Mouse (Mus musculus): ENCODE measurements at regions not wholly inside any gene's neighbourhood (a gene's known extent, or its start where the extent isn't known, plus 50 kb on each side); places are given as distances from the start of the nearest gene placed in this dataset.

DNA sequence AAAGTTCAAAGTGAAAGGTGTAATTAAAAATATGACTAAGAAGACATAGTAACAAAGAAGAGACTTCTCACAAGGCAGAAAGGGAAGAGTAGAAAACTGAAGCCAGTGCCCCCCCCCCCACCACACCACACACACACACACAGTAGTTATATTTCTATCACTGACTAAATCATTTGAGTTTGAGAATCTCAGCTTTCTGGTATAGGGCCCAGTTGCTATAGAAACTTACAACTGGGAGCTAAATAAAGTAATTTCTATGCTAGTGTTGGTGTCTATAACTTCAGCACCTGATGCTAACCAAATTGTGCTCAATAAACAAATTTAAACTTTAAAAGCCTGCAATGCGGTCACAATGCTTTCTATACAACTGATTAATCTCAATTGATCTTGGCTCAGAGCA, 153.4 kb upstream of the Speer2 start:
- no peaks in the 10 kb centered on the region for H3K36me3 ChIP-seq (replicated peaks in 1 of 2; ENCODE audit: control insufficient read depth in 1 of 2, insufficient read depth in 1 of 2, low read length in 1 of 2)
- no peaks in the 10 kb centered on the region for H3K27me3 ChIP-seq (replicated peaks)
- H3K9ac ChIP-seq (ENCODE audit: insufficient read depth, low read depth): no peak overlapping the region
- no peak overlapping the region for H3K4me3 ChIP-seq (replicated peaks in 1 of 3; ENCODE audit: low read depth in 2 of 3, low read length in 2 of 3, poor library complexity in 1 of 3)
- in situ Hi-C loops (cut with MboI; ENCODE audit: low pct_ligation_motif_present, low pct_unique_long_range_greater_than_20kb, low sequenced_read_pairs) (no loop called here), dilution Hi-C loops (cut with MboI; ENCODE audit: extremely low pct_ligation_motif_present, extremely low pct_unique_long_range_greater_than_20kb, low sequenced_read_pairs) (no loop called here)
- no peak overlapping the region for H3K27ac ChIP-seq (ENCODE audit: insufficient read depth, low read depth)
- H3K4me2 ChIP-seq (ENCODE audit: insufficient read depth, low read depth, poor library complexity, severe bottlenecking): no peak overlapping the region
- DNase-seq (ENCODE audit: extremely low read depth): no peak
- H3K4me1 ChIP-seq (ENCODE audit: control insufficient read depth in 1 of 2, insufficient read depth in 2 of 2): no peaks in the 10 kb centered on the region
- no peak for TF ChIP-seq UBTF (IDR thresholded peaks at IDR 0.05; ENCODE audit: low read depth, low read length)
- no peak for TF ChIP-seq E2F4 (IDR thresholded peaks at IDR 0.05; ENCODE audit: insufficient replicate concordance, low read depth, low read length)
- TF ChIP-seq MAFK (IDR thresholded peaks at IDR 0.05; ENCODE audit: insufficient replicate concordance, low read length): no peak
- TF ChIP-seq ELF1 (IDR thresholded peaks at IDR 0.05; ENCODE audit: low read depth, low read length): no peak
- TF ChIP-seq POLR2A (IDR thresholded peaks at IDR 0.05; ENCODE audit: low read depth, low read length): no peak
- no peak for TF ChIP-seq HCFC1 (IDR thresholded peaks at IDR 0.05; ENCODE audit: low read depth, low read length)
- TF ChIP-seq ZNF384 (IDR thresholded peaks at IDR 0.05; ENCODE audit: low read depth, low read length): no peak
- no peak for TF ChIP-seq ZMIZ1 (IDR thresholded peaks at IDR 0.05; ENCODE audit: low read depth, low read length)
- no peak for TF ChIP-seq JUN (IDR thresholded peaks at IDR 0.05; ENCODE audit: insufficient read depth, low read depth, low read length)
- no peak for TF ChIP-seq IRF4 (IDR thresholded peaks at IDR 0.05; ENCODE audit: low read depth, low read length)
- no peak for TF ChIP-seq MEF2A (IDR thresholded peaks at IDR 0.05; ENCODE audit: borderline replicate concordance, low read depth, low read length)
- TF ChIP-seq BHLHE40 (IDR thresholded peaks at IDR 0.05; ENCODE audit: low read depth, low read length): no peak
- TF ChIP-seq JUND (conservative IDR thresholded peaks at IDR 0.05; ENCODE audit: low read depth, low read length): no peak
- TF ChIP-seq POLR2AphosphoS2 (IDR thresholded peaks at IDR 0.05; ENCODE audit: low read depth, low read length): no peak
- no peak for TF ChIP-seq TCF12 (IDR thresholded peaks at IDR 0.05; ENCODE audit: low read depth, low read length)
- no peak for TF ChIP-seq PAX5 (IDR thresholded peaks at IDR 0.05; ENCODE audit: low read length)
- no peak for TF ChIP-seq TBP (conservative IDR thresholded peaks at IDR 0.05; ENCODE audit: low read depth, low read length)
- TF ChIP-seq USF2 (conservative IDR thresholded peaks at IDR 0.05; ENCODE audit: low read depth, low read length): no peak
- no peak for TF ChIP-seq CTCF (conservative IDR thresholded peaks at IDR 0.05 in 1 of 2, IDR thresholded peaks at IDR 0.05 in 1 of 2; ENCODE audit: low read depth in 2 of 2, low read length in 2 of 2)
- H3K79me2 ChIP-seq (replicated peaks; ENCODE audit: control insufficient read depth, extremely low read depth, insufficient read depth, poor library complexity, severe bottlenecking): no peaks in the 10 kb centered on the region
- peaks cover 32% of the 10 kb centered on the region for H3K9me3 ChIP-seq (replicated peaks; ENCODE audit: low read length)

DNA sequence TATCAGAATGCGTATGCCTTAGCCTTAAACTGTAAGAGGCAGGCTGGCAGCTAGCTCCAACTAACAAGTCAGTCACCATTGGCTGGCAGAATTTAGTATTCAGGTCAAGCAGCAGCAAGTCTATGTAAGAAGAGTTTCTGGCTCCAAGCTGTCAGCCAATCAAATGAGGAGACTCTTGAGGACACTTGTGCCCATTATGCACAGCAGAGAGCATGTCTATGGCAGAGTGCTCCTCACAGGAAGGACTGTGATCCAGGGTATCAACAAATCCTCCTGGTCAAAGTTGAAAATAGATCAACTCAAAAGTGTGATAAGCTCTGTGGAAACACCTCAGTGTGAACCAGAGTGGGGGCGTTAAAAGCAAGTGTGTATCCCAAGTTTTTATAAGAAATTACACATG, 156.0 kb upstream of the Speer2 start:
- Histone ChIP-seq H3K27ac (ENCODE audit: insufficient read depth, low read depth) (no peak overlapping the region), H3K36me3 (replicated peaks in 1 of 2; ENCODE audit: control insufficient read depth in 1 of 2, insufficient read depth in 1 of 2, low read length in 1 of 2) (no peaks in the 10 kb centered on the region), H3K27me3 (replicated peaks) (no peaks in the 10 kb centered on the region), H3K4me3 (replicated peaks in 1 of 3; ENCODE audit: low read depth in 2 of 3, low read length in 2 of 3, poor library complexity in 1 of 3) (no peak overlapping the region), H3K4me2 (ENCODE audit: insufficient read depth, low read depth, poor library complexity, severe bottlenecking) (no peak overlapping the region), H3K9me3 (replicated peaks; ENCODE audit: low read length) (peaks cover 31% of the 10 kb centered on the region), H3K79me2 (replicated peaks; ENCODE audit: control insufficient read depth, extremely low read depth, insufficient read depth, poor library complexity, severe bottlenecking) (no peaks in the 10 kb centered on the region), H3K4me1 (ENCODE audit: control insufficient read depth in 1 of 2, insufficient read depth in 2 of 2) (no peaks in the 10 kb centered on the region), H3K9ac (ENCODE audit: insufficient read depth, low read depth) (no peak overlapping the region)
- no peak for DNase-seq (ENCODE audit: extremely low read depth)
- in situ Hi-C loops (cut with MboI; ENCODE audit: low pct_ligation_motif_present, low pct_unique_long_range_greater_than_20kb, low sequenced_read_pairs) (no loop called here), dilution Hi-C loops (cut with MboI; ENCODE audit: extremely low pct_ligation_motif_present, extremely low pct_unique_long_range_greater_than_20kb, low sequenced_read_pairs) (no loop called here)
- TF ChIP-seq CHD2 (IDR thresholded peaks at IDR 0.05; ENCODE audit: low read length) (no peak), KAT2A (IDR thresholded peaks at IDR 0.05; ENCODE audit: insufficient replicate concordance, low read length) (no peak), TCF12 (IDR thresholded peaks at IDR 0.05; ENCODE audit: low read depth, low read length) (no peak), SIN3A (IDR thresholded peaks at IDR 0.05; ENCODE audit: low read length) (no peak), MAX (IDR thresholded peaks at IDR 0.05; ENCODE audit: low read length) (no peak), HCFC1 (IDR thresholded peaks at IDR 0.05; ENCODE audit: low read depth, low read length) (no peak), NRF1 (IDR thresholded peaks at IDR 0.05; ENCODE audit: low read depth, low read length) (no peak), USF1 (IDR thresholded peaks at IDR 0.05; ENCODE audit: low read depth, low read length) (no peak), ZKSCAN1 (IDR thresholded peaks at IDR 0.05; ENCODE audit: borderline replicate concordance, low read depth, low read length) (no peak), RCOR1 (conservative IDR thresholded peaks at IDR 0.05; ENCODE audit: low read depth, low read length) (no peak), ETS1 (conservative IDR thresholded peaks at IDR 0.05; ENCODE audit: low read depth, low read length) (no peak), JUN (IDR thresholded peaks at IDR 0.05; ENCODE audit: insufficient read depth, low read depth, low read length) (no peak), PAX5 (IDR thresholded peaks at IDR 0.05; ENCODE audit: low read length) (no peak)

All from CH12.LX (cell line).